Comparison of ENCODE assay signal across 8 mouse cellular contexts in the genomic region with DNA sequence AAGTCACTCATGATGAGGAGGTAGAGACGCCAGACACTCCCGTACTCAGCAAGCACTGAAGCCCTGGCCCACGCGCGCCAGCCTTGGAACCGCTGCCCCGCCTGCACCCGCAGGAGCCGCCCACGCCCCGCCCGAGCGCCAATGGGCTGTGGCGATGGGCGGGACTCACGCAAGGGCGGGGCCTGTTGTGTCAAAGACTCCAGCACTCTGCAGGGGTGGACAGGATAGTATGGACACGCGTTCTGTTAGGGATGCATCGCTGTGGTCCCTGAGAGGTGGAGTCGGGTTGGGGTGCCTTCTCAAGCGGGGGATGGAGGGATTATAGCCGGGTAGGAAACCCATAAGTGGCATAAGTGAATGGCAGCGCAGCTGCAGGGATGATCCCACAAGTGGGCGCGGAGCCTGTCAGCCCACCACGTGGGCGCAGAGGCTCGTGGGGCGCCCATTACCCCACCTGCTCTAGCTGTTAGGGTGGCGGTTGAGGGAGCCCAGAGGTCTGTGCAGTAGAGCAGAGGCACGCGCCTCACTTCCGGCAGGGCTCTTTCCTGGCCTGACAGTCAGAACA. TPM values are rescaled to one million over a fixed set of nuclear protein-coding genes. Genes with fewer than 3 reads are reported as not detected.
A peak's percentile ranks its signal among the peaks of the same experiment; 100 is the strongest.
DNase-seq lines count a peak whose midpoint lies in the region; ATAC-seq and TF ChIP-seq lines count a peak whose summit lies in the region.

A gene (minus strand): TSS at position 109 of the 565 bp plus-strand sequence.

- 2% methylated on average over 34 of the region's 34 CpGs for WGBS in heart, embryonic 10.5 days
- WGBS in kidney, embryonic 15.5 days: 3% methylated on average over 34 of the region's 34 CpGs

- peak; percentile 67 for TF ChIP-seq POLR2A in bone marrow macrophage, adult 2 months (IDR thresholded peaks at IDR 0.05; ENCODE audit: borderline replicate concordance, low read depth, low read length)
- TF ChIP-seq POLR2A in embryonic fibroblast, embryonic 13.5 days (IDR thresholded peaks at IDR 0.05; ENCODE audit: low read depth, low read length): peak; percentile 92

- peak; percentile 98 for ATAC-seq in kidney, embryonic 15.5 days (replicated peaks; ENCODE audit: low FRiP score)
- ATAC-seq in monocyte, adult 5-6 weeks (replicated peaks; ENCODE audit: insufficient number of reproducible peaks, low FRiP score, low TSS enrichment, poor library complexity, severe bottlenecking): peak; percentile 78

- H3K9me3 ChIP-seq in heart, embryonic 10.5 days: no peaks in the 10 kb centered on the region
- H3K9me3 ChIP-seq in kidney, embryonic 15.5 days (replicated peaks): no peaks in the 10 kb centered on the region

- peak within 1 kb of the TSS; percentile 100 for H3K4me2 ChIP-seq in kidney, embryonic 15.5 days

- peaks cover 11% of the 10 kb centered on the region; the same call in 1 of the 2 replicates for H3K4me1 ChIP-seq in bone marrow macrophage, adult 2 months (ENCODE audit: control insufficient read depth, insufficient read depth, low read length)
- no peaks in the 10 kb centered on the region for H3K4me1 ChIP-seq in embryonic fibroblast, embryonic 13.5 days (ENCODE audit: control insufficient read depth, insufficient read depth, low read length)
- peaks cover 10% of the 10 kb centered on the region for H3K4me1 ChIP-seq in heart, embryonic 10.5 days
- H3K4me1 ChIP-seq in kidney, embryonic 15.5 days: peaks cover 22% of the 10 kb centered on the region

- DNase-seq in 416B (ENCODE audit: low read depth) (peak; percentile 85), liver (peak; percentile 91)
- DNase-seq in heart, embryonic 10.5 days (ENCODE audit: low spot score): peak; percentile 93
- peak; percentile 84 to 92 for DNase-seq in spleen, postnatal 4 days (ENCODE audit: low spot score in 2 of 2)

- peak within 1 kb of the TSS; percentile 50 for H3K9ac ChIP-seq in kidney, embryonic 15.5 days

- no peak for TF ChIP-seq CTCF in bone marrow macrophage, adult 2 months (IDR thresholded peaks at IDR 0.05; ENCODE audit: low read depth, low read length)
- TF ChIP-seq CTCF in embryonic fibroblast, embryonic 13.5 days (IDR thresholded peaks at IDR 0.05; ENCODE audit: borderline replicate concordance, insufficient read depth, low read length): no peak

- no peaks in the 10 kb centered on the region for H3K27me3 ChIP-seq in heart, embryonic 10.5 days (ENCODE audit: insufficient read depth, poor library complexity, severe bottlenecking)
- H3K27me3 ChIP-seq in kidney, embryonic 15.5 days: no peaks in the 10 kb centered on the region; the same call in 1 of the 2 replicates

- peak within 1 kb of the TSS; percentile 84 for H3K4me3 ChIP-seq in bone marrow macrophage, adult 2 months (ENCODE audit: insufficient read depth, low read length)
- H3K4me3 ChIP-seq in embryonic fibroblast, embryonic 13.5 days (ENCODE audit: insufficient read depth, low read length): peak within 1 kb of the TSS; percentile 89
- peak within 1 kb of the TSS; percentile 85 for H3K4me3 ChIP-seq in heart, embryonic 10.5 days
- peak within 1 kb of the TSS; percentile 63 for H3K4me3 ChIP-seq in kidney, embryonic 15.5 days (replicated peaks)

- H3K36me3 ChIP-seq in heart, embryonic 10.5 days: no peaks in the 10 kb centered on the region
- H3K36me3 ChIP-seq in kidney, embryonic 15.5 days: no peaks in the 10 kb centered on the region

- peak within 1 kb of the TSS; percentile 55 for H3K27ac ChIP-seq in bone marrow macrophage, adult 2 months (ENCODE audit: insufficient read depth, low read depth, low read length)
- no peak within 1 kb of the TSS for H3K27ac ChIP-seq in embryonic fibroblast, embryonic 13.5 days (ENCODE audit: insufficient read depth, low read length)
- H3K27ac ChIP-seq in heart, embryonic 10.5 days: peak within 1 kb of the TSS; percentile 91
- H3K27ac ChIP-seq in kidney, embryonic 15.5 days: no peak within 1 kb of the TSS

RNA-seq across cellular contexts. Expression of the gene that starts here (rescaled TPM):
- 35.8 and 49.3 TPM in 2 replicates for polyA plus RNA-seq in bone marrow macrophage, adult 2 months (2012; ENCODE audit: insufficient read depth, insufficient read length, missing spikeins)
- polyA plus RNA-seq in embryonic fibroblast, embryonic 13.5 days (2011; ENCODE audit: insufficient read length, low read depth, missing spikeins): 33.6 and 47.4 TPM in 2 replicates
- polyA plus RNA-seq in heart, embryonic 10.5 days (2016; fragmentation: Nextera tagmentation; extraction: Ambion mirVana): 121 and 191 TPM in 2 replicates
- polyA plus RNA-seq in kidney, embryonic 15.5 days (2015; fragmentation: Nextera tagmentation; extraction: Ambion mirVana): 25.6 and 28.3 TPM in 2 replicates
- total RNA-seq in monocyte, adult 5-6 weeks (2017): 208 to 297 TPM (median 275 TPM) in 3 replicates

Comparison
In these comparisons a context has a peak if more than half of its experiments do, and no peak if none do; other contexts are left out.
1. H3K27ac ChIP-seq: peak in bone marrow macrophage, adult 2 months (single experiment) and heart, embryonic 10.5 days (single experiment); none in embryonic fibroblast, embryonic 13.5 days (single experiment) and kidney, embryonic 15.5 days (single experiment).
2. Peak in every context shown above with its lines, with median percentiles within 50 percentile points of each other: DNase-seq and H3K4me3 ChIP-seq.